Mouse (Mus musculus) limb, embryonic 14.5 days (tissue): ENCODE data around the gene Zfyve9. TPM values are rescaled to one million over a fixed set of nuclear protein-coding genes. Genes with fewer than 3 reads are reported as not detected.

Experiments used
- ATAC-seq: fragments of 200-750 bp; cut with Nextera tagmentation; 2 replicates; pipeline ENCODE4 v1.8.0; 2017; ENCODE audit warnings: low read depth, moderate number of reproducible peaks, moderate TSS enrichment; ENCODE audit not compliant: low FRiP score
- DNase-seq: peaks from one replicate; pipeline ENCODE4 v3.0.0-alpha.2; 2015; ENCODE audit warnings: low spot score
- H3K27ac ChIP-seq: fragments of 300-500 bp; sonication (generic); replicated peaks from 2 replicates; pipeline ENCODE4 v1.5.1; 2014; ENCODE audit warnings: low read depth, mild to moderate bottlenecking, low read length, moderate library complexity, mixed read lengths
- H3K27me3 ChIP-seq: fragments of 300-500 bp; sonication (generic); 2 replicates; pipeline ENCODE4 v1.6.1; 2014; ENCODE audit warnings: low read length, mixed read lengths; ENCODE audit not compliant: control insufficient read depth, insufficient read depth
- H3K36me3 ChIP-seq: fragments of 300-500 bp; sonication (generic); 2 replicates; pipeline ENCODE4 v1.6.1; 2014; ENCODE audit warnings: mild to moderate bottlenecking, low read length, moderate library complexity, mixed read lengths; ENCODE audit not compliant: control insufficient read depth, insufficient read depth
- H3K4me1 ChIP-seq: fragments of 300-500 bp; sonication (generic); 2 replicates; pipeline ENCODE4 v1.6.1; 2014; ENCODE audit warnings: antibody characterized with exemption, low read length, mixed read lengths; ENCODE audit not compliant: control insufficient read depth, insufficient read depth
- H3K4me2 ChIP-seq: fragments of 300-500 bp; sonication (generic); replicated peaks from 2 replicates; pipeline ENCODE4 v1.6.1; 2014; ENCODE audit warnings: low read depth, mild to moderate bottlenecking, low read length, moderate library complexity; ENCODE audit not compliant: severe bottlenecking
- H3K4me3 ChIP-seq: fragments of 300-500 bp; sonication (generic); replicated peaks from 2 replicates; pipeline ENCODE4 v1.5.1; 2014; ENCODE audit warnings: low read length
- H3K9ac ChIP-seq: fragments of 300-500 bp; sonication (generic); 2 replicates; pipeline ENCODE4 v1.6.1; 2014; ENCODE audit warnings: mild to moderate bottlenecking, low read depth, low read length, moderate library complexity; ENCODE audit not compliant: severe bottlenecking
- H3K9me3 ChIP-seq: fragments of 300-500 bp; sonication (generic); 2 replicates; pipeline ENCODE4 v1.6.1; 2016; ENCODE audit warnings: low read length; ENCODE audit not compliant: control insufficient read depth
- POLR2A ChIP-seq: fragments of 200-500 bp; IDR thresholded peaks from 2 replicates; pipeline ENCODE4 v1.8.0; 2012; ENCODE audit warnings: inconsistent platforms, mild to moderate bottlenecking, moderate library complexity, borderline replicate concordance; ENCODE audit not compliant: insufficient read depth, insufficient read length; ENCODE audit errors: extremely low read depth
- WGBS: fragments of 180-500 bp; shearing (Covaris S2); extraction: QIAGEN DNeasy Blood & Tissue Kit; methylation state at CpG from one replicate; pipeline ENCODE4 v1.1.7; 2014; 5-methylcytosine and 5-hydroxymethylcytosine counted together
- polyA plus RNA-seq, 2 experiments: library from polyadenylated mRNA; depleted of rRNA in 1 of 2; stranded (reverse) in 1 of 2; unstranded in 1 of 2; fragments of >200 nt; fragmentation: Nextera tagmentation in 1 of 2; extraction: Ambion mirVana in 1 of 2; gene quantifications; 2 replicates each; pipeline versions ENCODE4 v1.2.1 to v1.2.3; 2012 to 2014

Zfyve9 gene
- polyA plus RNA-seq, 2 experiments = 5.8 to 9.6 TPM

GRCm38 (mm10) chr4:108803535-108803934, 22.9 kb upstream of the Zfyve9 start:
- no peak overlapping the region for H3K9ac ChIP-seq
- H3K4me2 ChIP-seq = no peak overlapping the region
- no peaks in the 10 kb centered on the region for H3K36me3 ChIP-seq
- H3K9me3 ChIP-seq = no peaks in the 10 kb centered on the region
- 92% methylated on average over 2 of the region's 2 CpGs for WGBS
- no peaks in the 10 kb centered on the region for H3K4me1 ChIP-seq
- ATAC-seq (no peak), DNase-seq (no peak)
- no peak overlapping the region for H3K4me3 ChIP-seq
- no peak for TF ChIP-seq POLR2A
- H3K27me3 ChIP-seq = no peaks in the 10 kb centered on the region
- H3K27ac ChIP-seq = no peak overlapping the region

- no peak for TF ChIP-seq POLR2A
- no peak for ATAC-seq
- no peaks in the 10 kb centered on the region for H3K9me3 ChIP-seq
- H3K4me1 ChIP-seq = no peaks in the 10 kb centered on the region
- H3K4me3 ChIP-seq = no peak overlapping the region
- no peaks in the 10 kb centered on the region for H3K27me3 ChIP-seq
- peak; percentile 70 for DNase-seq
- H3K36me3 ChIP-seq = no peaks in the 10 kb centered on the region
- H3K9ac ChIP-seq = no peak overlapping the region
- H3K4me2 ChIP-seq = no peak overlapping the region
- no peak overlapping the region for H3K27ac ChIP-seq
- WGBS = 43% methylated on average over 2 of the region's 2 CpGs
Observed at GRCm38 (mm10) chr4:108798083-108798830, 17.7 kb upstream of the Zfyve9 start.

- H3K9ac ChIP-seq = no peak overlapping the region
- no peaks in the 10 kb centered on the region for H3K27me3 ChIP-seq
- H3K4me2 ChIP-seq = no peak overlapping the region
- DNase-seq = no peak
- no peak overlapping the region for H3K27ac ChIP-seq
- 24% methylated on average over 4 of the region's 4 CpGs for WGBS
- H3K4me3 ChIP-seq = no peak overlapping the region
- H3K9me3 ChIP-seq = no peaks in the 10 kb centered on the region
- H3K36me3 ChIP-seq = no peaks in the 10 kb centered on the region
- no peak for ATAC-seq
- H3K4me1 ChIP-seq = no peaks in the 10 kb centered on the region
- TF ChIP-seq POLR2A = no peak
Observed at GRCm38 (mm10) chr4:108796701-108797100, 16.1 kb upstream of the Zfyve9 start.

DNA sequence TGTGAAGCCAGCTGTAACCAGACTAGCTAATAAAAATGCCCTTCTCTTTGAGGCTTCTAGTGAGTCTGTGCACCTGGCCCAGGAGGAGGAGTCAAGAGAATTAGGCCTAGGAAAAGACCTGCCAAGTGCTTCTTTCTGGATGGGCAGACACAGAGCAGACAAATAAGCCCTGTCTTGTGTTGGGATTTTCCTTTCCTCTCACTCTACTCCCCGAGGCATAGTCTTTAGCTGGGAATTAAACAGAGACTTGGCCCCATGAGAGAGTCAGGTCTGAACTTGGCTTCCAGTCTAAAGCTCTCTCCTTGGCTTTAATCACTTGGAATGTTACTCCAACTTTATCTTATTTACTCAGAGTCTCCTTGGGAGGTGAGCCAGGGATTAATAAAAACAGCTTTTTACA, 13.3 kb upstream of the Zfyve9 start:
- Histone ChIP-seq H3K9ac (no peak overlapping the region), H3K4me1 (no peaks in the 10 kb centered on the region), H3K36me3 (no peaks in the 10 kb centered on the region), H3K9me3 (no peaks in the 10 kb centered on the region), H3K27ac (no peak overlapping the region), H3K27me3 (no peaks in the 10 kb centered on the region), H3K4me2 (no peak overlapping the region), H3K4me3 (no peak overlapping the region)
- no peak for TF ChIP-seq POLR2A
- DNase-seq = no peak
- ATAC-seq = no peak
- WGBS = 58% methylated on average over 1 of the region's 1 CpGs

GRCm38 (mm10) chr4:108790507-108790906, 9.9 kb upstream of the Zfyve9 start:
- Histone ChIP-seq H3K9me3 (no peaks in the 10 kb centered on the region), H3K9ac (no peak overlapping the region), H3K4me3 (no peak overlapping the region), H3K4me2 (no peak overlapping the region), H3K27me3 (no peaks in the 10 kb centered on the region), H3K4me1 (no peaks in the 10 kb centered on the region), H3K36me3 (no peaks in the 10 kb centered on the region), H3K27ac (no peak overlapping the region)
- TF ChIP-seq POLR2A = no peak
- DNase-seq (no peak), ATAC-seq (no peak)
- WGBS = 68% methylated on average over 1 of the region's 1 CpGs
